Mouse (Mus musculus): ENCODE data around the gene Cd40.

- no peak for TF ChIP-seq USF1 (IDR thresholded peaks at IDR 0.05; ENCODE audit: low read depth)
- TF ChIP-seq TCF12 (IDR thresholded peaks at IDR 0.05; ENCODE audit: insufficient read depth, poor library complexity, severe bottlenecking): no peak
- TF ChIP-seq POLR2A (IDR thresholded peaks at IDR 0.05; ENCODE audit: insufficient read length, low read depth): no peak
Measured at GRCm38 (mm10) chr2:165007986-165008385, 47.4 kb upstream of the Cd40 start.
